Mouse (Mus musculus): ENCODE data around the gene Rcn3.

DNA sequence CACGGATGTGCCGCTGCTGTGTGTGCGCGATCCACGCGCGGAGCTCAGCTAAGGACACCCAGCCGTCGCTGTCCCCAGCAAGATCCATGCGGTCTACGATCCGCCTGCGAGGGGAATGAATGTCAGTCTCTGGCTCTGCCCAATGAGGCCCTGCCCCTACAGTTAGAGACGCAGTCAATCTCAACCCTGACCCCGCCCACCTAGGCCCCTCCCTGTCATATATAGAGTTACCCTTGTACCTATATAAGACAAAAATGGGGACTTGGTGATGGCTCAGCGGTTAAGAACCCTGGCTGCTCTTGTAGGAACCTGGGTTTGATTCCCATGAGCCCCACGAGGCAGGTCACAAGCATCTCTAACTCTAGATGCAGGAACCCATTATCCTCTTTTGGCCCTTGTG, 3.4 kb downstream of the Rcn3 start:
- TF ChIP-seq POLR2A (IDR thresholded peaks at IDR 0.05; ENCODE audit: control insufficient read depth in 1 of 2, insufficient read depth in 1 of 2, low read depth in 1 of 2, low read length in 2 of 2, poor library complexity in 1 of 2) (no peak), CTCF (IDR thresholded peaks at IDR 0.05 in 2 of 3, conservative IDR thresholded peaks at IDR 0.05 in 1 of 3; ENCODE audit: control insufficient read depth in 1 of 3, insufficient read depth in 1 of 3, low read depth in 2 of 3, low read length in 3 of 3, poor library complexity in 1 of 3, severe bottlenecking in 1 of 3) (no peak), TCF12 (IDR thresholded peaks at IDR 0.05; ENCODE audit: low read depth, low read length) (no peak), E2F4 (IDR thresholded peaks at IDR 0.05; ENCODE audit: borderline replicate concordance, low read depth, low read length) (no peak)

Measured in MEL (cell line).